Mouse (Mus musculus) retina, postnatal 1 day (tissue): Measurements from ENCODE around the gene Wdr17.
A peak's percentile ranks its signal among the peaks of the same experiment; 100 is the strongest.

Experiments used
- DNase-seq: peaks from one replicate; pipeline ENCODE4 v3.0.0-alpha.2; 2012

Wdr17 gene

DNA sequence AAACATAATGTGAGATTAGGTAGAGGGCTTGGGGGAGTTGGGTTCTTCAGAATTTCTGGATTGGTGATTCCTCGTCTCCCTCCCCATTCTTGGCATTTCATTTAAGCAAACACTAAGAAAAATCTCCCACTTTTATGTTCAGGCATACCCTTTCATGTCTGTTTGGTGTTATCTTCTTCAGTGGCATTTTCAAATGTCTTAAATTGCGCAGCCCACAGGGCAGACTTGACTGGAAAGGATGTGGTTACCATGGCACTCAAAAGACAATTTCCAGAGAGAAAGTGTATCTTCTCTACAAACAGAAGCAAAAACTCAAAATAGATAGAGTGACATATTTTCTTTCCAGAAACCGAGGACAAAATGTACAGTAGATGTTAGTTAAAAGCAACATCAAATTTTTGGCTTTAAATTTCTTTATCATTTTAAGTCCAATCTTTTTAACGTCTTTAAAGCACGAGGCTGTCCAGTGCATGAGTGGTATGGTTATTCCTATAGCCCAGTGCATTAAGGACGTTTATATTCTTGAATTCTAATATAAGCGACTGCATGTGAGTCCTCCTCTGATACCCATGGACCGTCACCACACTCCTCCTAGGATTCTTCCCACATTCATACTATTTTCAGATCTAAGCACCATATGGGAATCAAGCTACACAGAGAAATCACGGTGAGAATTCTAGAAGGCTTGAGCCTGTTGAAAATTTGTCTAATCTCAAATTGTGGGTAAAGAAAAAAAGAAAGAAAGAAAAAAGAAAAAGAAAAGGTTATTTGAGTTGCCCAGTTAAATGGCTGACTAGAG is at the start of gene Wdr17:
Gene Wdr17 (minus strand): TSS at position 198 of the 799 bp plus-strand sequence.
- no peak for DNase-seq

DNA sequence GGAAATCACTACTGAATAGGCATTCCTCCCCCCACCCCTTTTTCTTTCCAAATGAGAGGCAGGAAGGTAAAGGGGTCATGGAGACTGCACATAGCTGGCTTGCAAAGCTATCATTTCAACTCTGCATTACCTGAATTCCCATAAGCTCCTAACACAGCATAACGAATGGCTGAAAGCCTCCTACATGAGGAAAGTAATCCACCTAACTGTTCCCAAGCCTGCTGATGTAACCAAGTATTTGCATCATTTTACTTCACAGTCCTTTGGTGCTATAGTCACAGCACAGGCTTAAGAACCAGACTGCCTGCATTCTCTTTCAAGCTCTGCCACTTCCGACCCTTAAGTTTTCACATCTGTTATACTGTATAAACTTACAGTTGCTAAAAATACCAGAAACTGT is 45.3 kb upstream of the Wdr17 start:
- DNase-seq, result no peak

DNA sequence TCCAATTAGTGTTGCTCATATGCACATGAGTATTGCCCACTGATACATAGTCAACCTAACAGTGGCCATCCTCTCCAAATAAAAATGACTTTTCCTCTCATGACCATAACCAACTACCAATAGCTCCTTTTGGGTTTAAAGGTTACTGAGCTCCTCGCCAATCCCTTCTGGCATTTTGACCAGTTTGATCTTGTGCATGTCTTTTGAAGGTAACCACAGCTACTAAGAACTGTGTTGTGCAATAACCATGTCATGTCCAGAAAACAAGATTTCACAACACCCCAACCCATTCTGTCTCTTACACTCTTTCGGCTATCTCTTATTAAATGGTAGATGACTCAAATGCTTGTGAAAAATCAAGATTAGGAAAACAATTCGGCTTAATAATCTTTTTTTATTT is 38.0 kb upstream of the Wdr17 start:
- no peak for DNase-seq

DNA sequence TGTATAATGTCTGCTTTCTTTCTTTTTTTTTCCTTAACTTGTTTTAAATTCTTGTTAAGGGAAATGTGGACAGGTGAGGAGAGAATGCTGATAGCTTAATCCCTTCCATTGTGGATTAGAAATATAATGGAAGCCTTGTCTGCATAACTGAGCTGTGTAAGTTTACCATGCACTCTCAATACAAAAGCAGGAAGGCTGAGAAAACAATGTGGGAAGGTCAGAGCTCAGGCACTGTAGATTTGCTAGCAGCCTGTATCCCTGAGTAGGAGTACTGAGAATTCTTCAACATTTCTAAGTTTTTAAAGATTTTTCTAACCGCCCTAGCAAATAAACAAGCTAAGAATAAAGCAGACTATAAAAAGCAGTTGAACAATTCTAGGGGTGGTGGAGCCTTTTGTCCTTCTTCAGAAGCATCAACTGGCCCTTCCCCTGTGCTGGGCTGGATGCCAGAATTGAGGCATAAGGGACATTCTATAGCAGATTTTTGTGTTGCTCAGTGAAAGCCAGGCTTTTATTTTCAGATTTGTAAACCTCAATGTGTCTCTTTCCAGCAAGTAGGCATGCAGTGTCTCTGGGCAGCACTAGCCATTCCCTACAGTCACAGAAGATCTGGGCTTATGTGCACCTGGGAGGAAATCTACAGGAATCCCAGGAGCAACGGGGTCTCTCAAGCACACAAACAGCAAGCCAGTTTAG is 35.3 kb upstream of the Wdr17 start:
- peak; percentile 64 for DNase-seq

DNA sequence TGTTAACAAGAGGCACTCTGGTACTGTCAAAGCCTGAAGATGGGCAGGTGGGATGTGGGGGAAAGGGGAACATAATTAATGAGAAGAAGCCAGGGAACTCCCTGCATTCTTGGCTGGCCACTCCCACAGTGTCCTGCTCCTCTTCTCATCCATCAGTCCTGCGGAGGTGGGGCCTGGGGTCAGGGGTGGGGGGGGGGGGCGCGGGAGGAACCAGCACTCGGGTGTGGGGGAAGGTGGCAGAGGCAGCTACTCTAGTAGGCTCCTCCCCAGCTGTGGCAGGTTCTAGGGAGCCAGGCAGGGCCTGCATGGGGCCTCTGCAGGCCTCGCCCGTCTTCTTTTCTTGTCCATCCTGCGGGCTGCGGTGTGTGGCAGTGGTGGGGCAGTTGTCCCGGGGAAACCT is 30.7 kb upstream of the Wdr17 start:
- no peak for DNase-seq

DNA sequence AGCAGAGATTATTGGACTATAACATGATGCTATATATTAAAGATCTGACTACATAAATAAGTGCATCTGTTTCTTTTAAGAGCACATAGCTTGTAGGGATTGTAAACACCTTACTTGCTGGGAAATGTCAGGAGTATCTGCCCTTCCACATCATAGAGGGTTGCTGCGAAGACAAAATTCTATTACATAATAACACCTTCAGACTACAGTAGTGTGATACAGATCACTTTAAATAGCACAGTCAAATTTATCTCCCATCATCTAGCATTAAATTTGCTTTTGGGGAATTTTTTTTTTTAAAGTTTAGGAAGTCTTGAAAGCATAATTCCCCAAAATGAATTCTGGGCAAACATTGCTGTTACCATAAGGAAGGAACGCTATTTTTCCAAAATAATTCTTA is 25.9 kb upstream of the Wdr17 start:
- DNase-seq, result no peak

DNA sequence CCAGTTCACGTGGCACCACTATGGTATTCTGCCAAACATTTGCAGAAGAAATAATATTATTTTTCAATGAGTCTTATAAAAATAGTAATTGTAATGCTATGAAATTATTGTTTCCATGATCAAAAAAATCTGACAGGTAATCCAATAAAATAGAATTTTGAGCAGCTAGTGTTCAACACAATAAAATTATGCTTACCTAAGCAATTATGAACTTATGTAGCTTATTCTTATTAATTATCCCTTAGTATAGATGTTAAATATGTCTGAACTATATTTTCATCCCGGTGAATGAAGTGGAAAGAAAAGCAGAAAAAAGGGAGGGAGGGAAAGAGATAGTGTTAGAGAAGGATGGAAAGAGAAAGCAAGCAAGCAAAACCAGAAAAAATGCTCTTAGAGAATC is 12.5 kb upstream of the Wdr17 start:
- no peak for DNase-seq

DNA sequence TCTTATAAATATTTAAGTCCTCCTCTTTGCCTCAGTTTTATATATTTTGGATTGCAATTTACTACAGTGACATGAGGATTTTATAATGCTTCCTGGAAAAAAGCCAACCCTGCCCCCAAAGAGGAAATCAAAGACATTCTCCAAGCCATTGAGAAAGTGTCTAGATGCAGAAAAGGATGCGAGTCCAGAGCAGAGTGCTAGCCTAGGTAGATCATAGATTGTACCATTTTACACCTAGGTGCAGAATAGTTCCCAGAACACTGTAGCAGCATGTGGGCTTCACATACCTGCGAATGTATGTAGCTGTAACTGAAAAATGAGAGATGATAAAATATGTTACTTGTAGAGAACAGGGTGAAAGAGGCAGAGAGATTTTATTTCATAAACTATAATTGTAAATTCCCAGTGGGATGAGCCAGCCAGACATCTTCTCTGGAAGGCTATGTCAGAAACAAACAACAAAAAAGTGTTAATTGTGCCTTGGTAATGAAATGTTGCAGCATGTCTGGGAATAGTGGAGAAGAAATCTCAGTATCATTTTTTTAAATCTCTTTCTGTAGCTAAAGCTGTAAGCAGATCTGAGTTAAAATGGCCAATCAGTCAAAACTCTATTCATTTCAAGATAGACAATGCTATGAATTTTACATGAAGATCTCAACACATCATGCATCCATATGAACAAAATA is 7.8 kb upstream of the Wdr17 start:
- no peak for DNase-seq

DNA sequence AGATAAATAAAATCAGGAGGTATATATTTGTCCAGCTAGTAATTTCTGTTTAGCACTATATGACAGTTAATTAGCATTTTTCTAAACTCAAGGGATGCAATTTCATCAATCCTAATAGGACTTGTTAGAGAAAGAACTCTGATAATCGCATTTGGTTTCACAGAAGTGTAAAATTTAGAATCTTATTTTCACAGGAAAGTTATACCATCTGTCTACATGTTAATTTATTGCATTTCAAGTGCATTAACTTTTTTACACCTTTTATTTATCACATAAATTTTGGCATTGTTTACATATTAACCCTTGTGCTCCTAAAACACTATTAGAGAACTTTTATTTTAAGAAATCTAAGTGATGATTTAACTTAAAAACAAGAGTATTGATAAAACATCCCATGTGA is 7.2 kb upstream of the Wdr17 start:
- no peak for DNase-seq

DNA sequence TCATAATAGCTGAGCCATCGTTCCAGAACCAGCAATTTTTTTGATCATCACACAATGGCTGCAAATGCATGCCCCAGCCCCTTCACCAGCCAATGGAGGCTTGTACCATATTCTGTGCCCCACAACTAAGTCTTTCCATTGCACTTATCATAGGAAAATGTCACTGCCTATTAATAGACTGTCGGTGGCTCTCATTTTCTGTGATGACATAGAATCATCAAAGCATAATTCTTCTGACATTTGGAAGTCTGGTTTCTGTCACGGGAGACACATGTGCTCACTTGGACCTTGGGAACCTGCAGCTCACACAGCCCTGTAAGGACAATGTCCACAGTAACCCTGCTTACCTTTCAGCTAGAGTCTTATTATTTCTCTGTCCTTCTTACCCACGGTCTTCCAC is 424 bp downstream of the Wdr17 start:
- DNase-seq, result no peak

DNA sequence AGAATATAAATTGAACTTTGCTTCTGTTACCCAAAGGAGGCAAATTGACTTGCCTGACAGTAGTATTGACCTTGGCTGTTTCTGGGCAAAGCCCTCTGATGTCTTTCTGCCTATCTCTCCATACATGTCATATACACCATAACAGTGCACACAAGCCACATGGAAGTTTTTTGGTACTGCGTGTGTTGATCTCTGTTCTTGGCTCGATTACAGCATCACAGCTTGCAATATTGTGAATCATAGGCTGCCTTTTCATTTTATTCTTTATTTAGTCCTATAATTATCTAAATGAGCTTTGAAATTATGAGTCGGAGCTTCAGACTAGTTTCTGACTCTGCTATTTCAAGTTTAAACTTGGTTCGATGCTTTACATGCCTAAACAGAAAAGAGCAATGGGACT is 10.5 kb downstream of the Wdr17 start:
- no peak for DNase-seq

DNA sequence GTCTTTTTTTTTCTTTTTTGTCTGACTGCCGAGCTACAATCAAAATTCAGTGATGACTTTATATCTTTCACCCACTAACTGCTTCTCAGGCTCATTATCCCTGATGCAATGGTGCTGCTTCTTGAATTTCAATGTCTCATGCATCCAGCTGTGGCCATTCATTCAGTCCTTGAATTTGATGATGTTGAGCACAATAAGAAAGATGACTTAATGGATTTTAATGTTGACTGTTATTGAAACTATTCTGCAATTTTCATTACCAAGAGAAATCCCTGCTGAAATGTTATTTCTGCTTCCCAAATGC is 22.3 kb downstream of the Wdr17 start:
- DNase-seq, result no peak

DNA sequence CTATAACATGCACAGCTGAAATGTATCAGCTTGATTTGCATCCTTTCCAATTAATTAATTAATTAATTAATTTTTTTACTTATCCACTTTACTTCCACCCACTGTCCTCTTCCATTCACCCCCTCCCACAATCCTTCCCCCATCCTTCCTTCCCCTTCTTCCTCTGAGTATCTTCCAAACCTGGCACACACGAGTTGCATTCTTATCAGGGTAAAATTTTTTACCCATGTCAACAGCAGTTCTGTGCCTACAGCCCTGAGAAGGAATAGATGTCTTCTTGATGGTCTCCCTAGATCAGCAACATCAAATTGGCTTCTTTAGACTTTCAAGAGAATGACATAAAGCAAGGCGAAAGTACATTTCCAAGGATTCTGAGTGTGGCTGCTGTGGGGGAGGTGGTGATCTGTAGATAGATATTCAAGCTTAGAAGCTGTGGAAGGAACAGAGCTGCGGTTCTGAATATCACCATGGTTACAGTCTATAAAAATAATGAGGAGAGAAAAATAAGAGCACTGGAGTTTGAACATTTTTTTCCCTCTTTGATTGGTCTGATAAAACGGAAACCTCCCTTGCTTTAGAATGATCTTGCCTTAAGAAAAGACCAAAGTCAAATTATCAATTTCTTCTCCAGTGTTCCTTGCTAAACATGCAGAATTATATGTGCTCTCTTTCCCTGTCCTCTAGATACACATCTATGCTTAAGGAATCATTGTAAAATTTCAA is 22.8 kb downstream of the Wdr17 start:
- DNase-seq, result no peak

DNA sequence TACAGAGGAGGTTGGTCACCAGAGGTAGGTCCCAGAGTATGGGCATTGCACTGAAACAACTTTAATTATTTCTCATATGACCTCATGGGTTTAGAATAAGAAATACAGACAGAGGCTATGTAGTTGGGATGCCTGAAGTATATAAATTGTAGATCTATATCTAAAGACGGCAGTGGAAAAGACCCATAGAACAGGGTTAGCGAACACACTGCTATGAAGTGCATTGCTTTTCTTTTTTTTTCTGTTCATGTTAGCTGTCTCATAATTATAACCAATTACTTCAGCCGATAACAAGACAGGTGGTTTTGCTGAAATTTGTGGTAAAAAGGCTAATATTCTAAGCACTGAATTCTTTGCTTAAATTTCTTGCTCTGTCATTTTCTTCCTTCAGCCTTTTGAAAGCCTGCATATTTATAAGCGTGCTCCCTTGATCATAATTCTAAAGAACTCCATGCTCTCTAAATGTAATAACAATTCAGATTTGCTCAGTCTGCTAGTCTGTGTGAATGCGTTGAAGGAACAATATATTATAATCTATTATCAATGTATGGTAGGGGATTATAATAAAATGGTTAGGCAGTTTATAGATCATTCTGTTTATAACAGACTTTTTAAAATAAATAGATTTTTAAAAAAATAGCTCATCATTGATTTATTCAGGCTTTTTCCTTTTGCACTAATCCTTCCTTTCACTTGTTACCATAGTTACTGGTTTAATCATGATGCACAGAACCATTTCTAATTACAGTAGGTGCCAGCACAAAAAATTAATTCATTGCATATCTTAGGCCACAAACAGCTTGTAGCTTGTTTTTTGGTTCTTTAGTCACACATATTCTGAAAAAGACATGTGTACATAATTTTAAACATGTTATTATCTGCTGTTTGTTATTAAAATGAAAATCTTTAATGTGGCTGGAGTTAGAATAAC is 50.7 kb downstream of the Wdr17 start:
- DNase-seq, result no peak

DNA sequence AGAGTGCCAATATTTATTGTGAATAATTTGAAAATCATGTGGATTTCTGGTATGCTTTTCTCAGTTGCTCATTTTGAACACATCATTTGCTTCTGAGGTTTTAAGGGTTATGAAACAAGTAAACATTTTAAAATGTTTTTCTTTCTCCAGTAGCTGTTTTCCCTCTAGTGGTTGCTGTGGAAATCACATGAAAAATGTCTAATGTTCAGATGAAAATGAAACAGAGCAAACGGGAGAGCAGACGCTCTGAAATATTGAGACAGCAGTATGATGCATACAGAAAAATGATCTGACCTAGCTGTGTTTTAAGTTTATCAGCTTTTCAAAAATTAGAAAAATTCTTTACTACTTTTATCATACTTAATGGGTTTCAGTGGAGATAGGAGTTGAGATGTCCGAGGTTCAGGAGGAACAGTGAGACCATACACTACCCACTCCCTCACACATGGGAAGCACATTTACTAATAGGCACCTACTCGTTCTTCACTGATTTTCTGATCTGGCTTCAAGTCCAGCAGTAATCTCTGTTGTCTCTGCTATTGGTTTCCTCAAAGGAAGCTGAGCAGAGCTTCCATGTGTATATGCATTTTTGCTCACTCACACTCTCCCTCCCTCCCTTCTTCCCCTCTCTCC is 57.1 kb downstream of the Wdr17 start:
- peak; percentile 35 for DNase-seq

DNA sequence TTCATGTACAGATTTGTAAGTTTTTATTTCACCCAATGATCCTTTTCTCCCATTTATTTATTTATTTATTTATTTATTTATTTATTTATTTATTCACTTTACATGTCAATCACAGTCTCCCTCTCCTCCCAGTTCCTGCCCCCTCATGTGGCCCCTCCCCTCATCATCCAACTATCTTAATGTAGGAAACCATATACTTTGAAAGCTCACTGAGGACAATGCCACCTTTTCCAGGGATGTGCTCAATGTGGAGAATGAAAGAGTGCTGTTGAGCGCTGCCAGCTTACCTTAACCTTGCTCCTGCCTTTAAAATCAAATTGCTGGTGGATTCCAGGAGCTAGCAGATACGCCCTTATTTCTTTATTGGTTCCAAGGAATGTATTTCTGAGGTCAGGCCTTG is 59.0 kb downstream of the Wdr17 start:
- no peak for DNase-seq

DNA sequence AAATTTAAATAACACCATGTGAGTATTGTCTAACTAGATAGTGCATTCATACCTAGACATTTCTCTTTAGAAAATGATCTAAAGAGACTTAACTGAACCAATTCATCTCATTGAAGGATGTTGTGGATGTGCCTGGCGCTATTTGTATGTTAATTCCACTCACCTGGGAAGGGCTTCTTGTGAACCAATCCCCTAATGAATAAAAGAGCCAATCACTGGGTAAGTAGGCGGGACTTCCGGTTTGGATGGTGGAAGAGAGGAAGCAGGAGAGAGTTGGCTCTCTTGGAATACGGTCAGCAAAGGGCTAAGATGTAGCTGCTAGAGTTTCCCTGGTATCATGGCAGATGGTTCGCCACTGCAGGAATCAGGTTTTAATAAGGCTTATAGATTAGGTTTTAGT is 64.0 kb downstream of the Wdr17 start:
- no peak for DNase-seq

DNA sequence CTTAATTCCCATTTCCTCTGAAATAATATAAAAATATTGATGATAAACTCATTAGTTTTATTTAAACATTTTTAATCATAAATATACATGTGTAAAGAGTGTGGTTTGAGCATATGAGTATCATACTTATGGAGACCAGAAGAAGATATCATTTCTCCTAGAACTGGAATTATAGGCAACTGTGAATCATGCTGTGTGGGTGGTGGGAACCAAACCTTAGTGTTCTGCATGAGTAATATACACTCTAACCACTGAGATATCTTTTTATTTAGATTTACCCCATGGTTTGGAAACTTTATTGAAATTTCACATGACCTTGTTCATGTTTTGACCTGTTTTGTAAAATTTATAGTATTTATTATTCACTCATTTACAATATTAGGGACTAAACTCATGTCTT is 68.3 kb downstream of the Wdr17 start:
- no peak for DNase-seq

DNA sequence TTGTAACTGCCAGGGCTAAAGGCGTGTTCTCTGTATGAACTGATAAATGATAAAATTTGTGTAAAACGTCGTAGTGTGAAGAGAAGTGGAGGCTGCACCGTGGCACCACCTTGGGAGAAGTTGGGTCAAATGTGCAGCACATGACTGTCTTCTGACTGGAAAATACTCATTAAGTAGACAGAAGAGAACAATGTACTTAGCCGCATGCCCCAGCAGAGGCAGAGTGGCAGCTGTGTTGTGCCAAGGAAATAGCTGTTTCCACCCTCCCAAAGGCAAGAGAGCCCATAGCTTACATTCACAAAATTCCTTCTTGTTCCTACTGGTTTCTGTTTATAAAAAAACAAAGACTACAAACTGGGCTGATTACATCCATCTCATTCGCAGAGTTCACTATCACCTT is 78.8 kb downstream of the Wdr17 start:
- DNase-seq, result peak; percentile 43

DNA sequence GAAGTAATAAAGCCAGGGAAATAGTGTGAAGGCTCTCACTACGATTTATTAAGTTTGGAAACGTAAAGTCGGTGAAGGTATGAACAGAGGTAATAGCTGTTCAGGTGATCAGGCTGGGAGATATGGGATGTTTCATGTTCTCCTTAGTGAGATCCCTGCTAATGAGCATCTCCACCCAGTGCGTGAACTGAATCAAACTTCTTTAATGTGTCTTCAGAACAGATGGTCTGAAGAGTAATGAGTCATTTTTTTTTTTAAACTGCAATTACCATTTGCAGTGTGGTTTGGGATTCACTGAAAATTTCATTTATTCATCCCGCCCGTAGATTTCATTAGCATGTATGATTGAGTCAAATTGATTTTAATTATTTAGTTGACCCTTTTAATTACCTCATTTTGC is 80.8 kb downstream of the Wdr17 start:
- DNase-seq, result no peak

DNA sequence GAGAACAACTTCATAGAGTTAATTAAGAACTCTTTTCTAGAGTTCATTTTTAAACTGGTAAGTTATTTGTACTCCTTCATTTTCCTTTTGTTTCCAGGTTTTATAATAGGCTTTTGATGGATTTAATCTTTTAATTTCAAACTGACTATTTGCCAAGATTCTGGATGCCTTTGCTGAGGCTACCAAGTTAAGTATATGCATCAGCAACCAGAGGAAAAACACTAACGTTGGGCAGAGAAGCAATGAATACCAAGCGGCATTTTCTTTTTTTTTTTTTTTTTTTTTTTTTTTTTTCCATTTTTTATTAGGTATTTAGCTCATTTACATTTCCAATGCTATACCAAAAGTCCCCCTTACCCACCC is 94.3 kb downstream of the Wdr17 start:
- DNase-seq, result no peak
